Mouse (Mus musculus): ENCODE data around the gene Pnliprp1. TPM values are rescaled to one million over a fixed set of nuclear protein-coding genes. Genes with fewer than 3 reads are reported as not detected.

Gene Pnliprp1
- polyA plus RNA-seq, 1 experiment from 2014 or later, result not detected

DNA sequence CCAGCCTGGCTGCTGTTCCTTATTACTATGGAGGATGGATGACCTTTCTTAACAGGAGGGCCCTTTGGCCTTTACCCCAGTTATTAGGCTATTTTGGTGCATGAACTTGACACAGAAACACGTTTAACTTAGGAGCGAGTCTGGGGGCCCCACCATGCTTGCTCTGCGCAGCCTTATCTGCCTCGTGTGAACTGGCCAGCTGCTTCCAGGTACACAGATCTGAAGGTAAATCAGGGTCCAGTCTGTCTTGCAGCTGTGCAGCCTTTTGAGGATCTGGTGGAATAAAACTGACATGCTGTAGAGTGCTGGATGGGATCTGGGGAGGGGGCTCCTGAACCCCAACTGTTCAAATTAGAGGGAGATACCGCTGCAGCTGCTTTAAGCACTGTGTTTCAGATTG, 931 bp upstream of the Pnliprp1 start:
- Histone ChIP-seq H3K9ac (replicated peaks; ENCODE audit: low read length) (no peak overlapping the region), H3K4me1 (ENCODE audit: control insufficient read depth, insufficient read depth, low read length) (no peaks in the 10 kb centered on the region), H3K4me3 (replicated peaks; ENCODE audit: low read depth, low read length) (no peak overlapping the region), H3K27ac (replicated peaks; ENCODE audit: low read depth, low read length) (no peak overlapping the region), H3K9me3 (ENCODE audit: control insufficient read depth, low read length) (no peaks in the 10 kb centered on the region), H3K27me3 (ENCODE audit: control insufficient read depth, insufficient read depth, low read length) (no peaks in the 10 kb centered on the region), H3K4me2 (ENCODE audit: low read length) (no peak overlapping the region), H3K36me3 (ENCODE audit: control insufficient read depth, insufficient read depth, low read length) (no peaks in the 10 kb centered on the region)
- no peak for DNase-seq
- 84% methylated on average over 5 of the region's 5 CpGs for WGBS
- no peak for ATAC-seq (ENCODE audit: low FRiP score, low TSS enrichment)

DNA sequence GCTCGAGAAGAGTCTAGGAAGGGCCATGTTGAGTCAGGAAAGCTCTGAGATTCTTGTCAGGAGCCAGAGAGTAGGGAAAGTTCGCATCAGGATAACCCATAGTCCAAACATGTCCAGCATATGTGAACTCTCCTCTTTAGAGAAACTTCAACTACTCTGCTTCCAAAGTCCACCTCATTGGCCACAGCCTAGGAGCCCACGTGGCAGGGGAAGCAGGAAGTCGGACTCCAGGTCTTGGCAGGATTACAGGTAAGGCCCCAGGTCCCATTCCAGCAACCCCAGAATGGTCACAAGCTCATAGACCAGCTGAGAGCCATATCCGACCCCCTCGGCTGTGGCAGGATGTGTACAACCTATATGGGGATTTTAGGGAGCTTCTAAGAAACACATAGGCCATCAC, 4.5 kb downstream of the Pnliprp1 start:
- DNase-seq (no peak), ATAC-seq (ENCODE audit: low FRiP score, low TSS enrichment) (no peak)
- Histone ChIP-seq H3K27ac (replicated peaks; ENCODE audit: low read depth, low read length) (no peak overlapping the region), H3K27me3 (ENCODE audit: control insufficient read depth, insufficient read depth, low read length) (no peaks in the 10 kb centered on the region), H3K4me3 (replicated peaks; ENCODE audit: low read depth, low read length) (no peak overlapping the region), H3K4me2 (ENCODE audit: low read length) (no peak overlapping the region), H3K4me1 (ENCODE audit: control insufficient read depth, insufficient read depth, low read length) (no peaks in the 10 kb centered on the region), H3K36me3 (ENCODE audit: control insufficient read depth, insufficient read depth, low read length) (no peaks in the 10 kb centered on the region), H3K9ac (replicated peaks; ENCODE audit: low read length) (no peak overlapping the region), H3K9me3 (ENCODE audit: control insufficient read depth, low read length) (no peaks in the 10 kb centered on the region)
- 84% methylated on average over 6 of the region's 6 CpGs for WGBS

DNA sequence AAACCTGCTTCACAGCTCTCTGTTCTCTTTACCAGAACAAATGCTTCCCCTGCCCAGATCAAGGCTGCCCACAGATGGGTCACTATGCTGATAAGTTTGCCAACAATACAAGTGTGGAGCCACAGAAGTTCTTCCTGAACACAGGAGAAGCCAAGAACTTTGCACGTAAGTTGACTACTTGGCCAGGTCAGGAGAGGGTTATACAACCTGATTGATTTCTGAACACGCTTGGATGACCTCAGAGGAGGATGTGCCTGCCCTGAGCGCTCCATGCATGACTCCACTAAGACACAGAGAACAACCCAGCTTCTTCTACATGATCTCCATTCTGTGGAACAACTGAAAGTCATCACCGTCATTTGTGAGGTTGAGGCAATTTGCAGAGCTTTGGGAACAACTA, 9.4 kb downstream of the Pnliprp1 start:
- Histone ChIP-seq H3K4me1 (ENCODE audit: control insufficient read depth, insufficient read depth, low read length) (no peaks in the 10 kb centered on the region), H3K27me3 (ENCODE audit: control insufficient read depth, insufficient read depth, low read length) (no peaks in the 10 kb centered on the region), H3K27ac (replicated peaks; ENCODE audit: low read depth, low read length) (no peak overlapping the region), H3K4me3 (replicated peaks; ENCODE audit: low read depth, low read length) (no peak overlapping the region), H3K9me3 (ENCODE audit: control insufficient read depth, low read length) (no peaks in the 10 kb centered on the region), H3K36me3 (ENCODE audit: control insufficient read depth, insufficient read depth, low read length) (no peaks in the 10 kb centered on the region), H3K4me2 (ENCODE audit: low read length) (no peak overlapping the region), H3K9ac (replicated peaks; ENCODE audit: low read length) (no peak overlapping the region)
- DNase-seq (no peak), ATAC-seq (ENCODE audit: low FRiP score, low TSS enrichment) (no peak)
- WGBS, result 85% methylated on average over 4 of the region's 4 CpGs

DNA sequence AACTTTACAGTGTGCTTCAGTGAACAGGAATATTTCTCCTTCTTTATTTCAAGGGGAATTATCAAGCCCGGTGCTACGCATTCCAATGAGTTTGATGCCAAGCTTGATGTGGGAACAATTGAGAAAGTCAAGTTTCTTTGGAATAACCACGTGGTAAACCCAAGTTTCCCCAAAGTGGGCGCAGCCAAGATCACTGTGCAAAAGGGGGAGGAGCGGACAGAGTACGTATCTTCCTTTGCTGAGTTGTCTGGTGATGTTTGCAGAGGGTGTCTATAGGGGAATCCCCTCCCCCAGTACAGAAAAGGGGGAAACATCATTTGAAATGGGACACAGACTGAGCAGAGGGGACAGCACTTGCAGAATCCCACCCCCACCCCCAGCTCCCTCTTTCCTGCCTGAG, 12.3 kb downstream of the Pnliprp1 start:
- Histone ChIP-seq H3K4me2 (ENCODE audit: low read length) (no peak overlapping the region), H3K4me1 (ENCODE audit: control insufficient read depth, insufficient read depth, low read length) (no peaks in the 10 kb centered on the region), H3K4me3 (replicated peaks; ENCODE audit: low read depth, low read length) (no peak overlapping the region), H3K9ac (replicated peaks; ENCODE audit: low read length) (no peak overlapping the region), H3K36me3 (ENCODE audit: control insufficient read depth, insufficient read depth, low read length) (no peaks in the 10 kb centered on the region), H3K27me3 (ENCODE audit: control insufficient read depth, insufficient read depth, low read length) (no peaks in the 10 kb centered on the region), H3K9me3 (ENCODE audit: control insufficient read depth, low read length) (no peaks in the 10 kb centered on the region), H3K27ac (replicated peaks; ENCODE audit: low read depth, low read length) (no peak overlapping the region)
- whole genome bisulfite sequencing, result 48% methylated on average over 6 of the region's 6 CpGs
- DNase-seq, result no peak
- ATAC-seq (ENCODE audit: low FRiP score, low TSS enrichment), result no peak

DNA sequence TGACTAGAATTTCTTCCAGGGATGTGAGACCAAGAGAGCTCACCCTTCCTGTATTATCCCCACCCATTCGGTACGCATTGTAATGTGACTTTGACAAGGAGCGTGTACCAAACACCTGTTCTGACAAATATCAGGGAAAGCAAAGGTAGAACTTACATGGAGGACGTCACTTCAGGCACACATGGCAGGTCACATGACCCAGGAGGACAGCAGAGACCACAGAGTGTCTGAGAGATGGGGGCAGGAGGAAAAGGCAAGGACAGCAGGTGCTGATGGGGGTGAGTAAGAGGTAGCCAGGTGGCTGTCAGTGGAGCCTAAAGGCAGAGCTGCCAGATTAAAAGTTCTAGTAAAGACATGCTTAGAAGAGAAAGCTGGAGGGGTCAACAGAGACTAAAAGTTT, 14.0 kb downstream of the Pnliprp1 start:
- Histone ChIP-seq H3K27ac (replicated peaks; ENCODE audit: low read depth, low read length) (no peak overlapping the region), H3K4me3 (replicated peaks; ENCODE audit: low read depth, low read length) (no peak overlapping the region), H3K9me3 (ENCODE audit: control insufficient read depth, low read length) (no peaks in the 10 kb centered on the region), H3K27me3 (ENCODE audit: control insufficient read depth, insufficient read depth, low read length) (no peaks in the 10 kb centered on the region), H3K9ac (replicated peaks; ENCODE audit: low read length) (no peak overlapping the region), H3K4me1 (ENCODE audit: control insufficient read depth, insufficient read depth, low read length) (no peaks in the 10 kb centered on the region), H3K36me3 (ENCODE audit: control insufficient read depth, insufficient read depth, low read length) (no peaks in the 10 kb centered on the region), H3K4me2 (ENCODE audit: low read length) (no peak overlapping the region)
- WGBS, result 92% methylated on average over 4 of the region's 4 CpGs
- DNase-seq (no peak), ATAC-seq (ENCODE audit: low FRiP score, low TSS enrichment) (no peak)

DNA sequence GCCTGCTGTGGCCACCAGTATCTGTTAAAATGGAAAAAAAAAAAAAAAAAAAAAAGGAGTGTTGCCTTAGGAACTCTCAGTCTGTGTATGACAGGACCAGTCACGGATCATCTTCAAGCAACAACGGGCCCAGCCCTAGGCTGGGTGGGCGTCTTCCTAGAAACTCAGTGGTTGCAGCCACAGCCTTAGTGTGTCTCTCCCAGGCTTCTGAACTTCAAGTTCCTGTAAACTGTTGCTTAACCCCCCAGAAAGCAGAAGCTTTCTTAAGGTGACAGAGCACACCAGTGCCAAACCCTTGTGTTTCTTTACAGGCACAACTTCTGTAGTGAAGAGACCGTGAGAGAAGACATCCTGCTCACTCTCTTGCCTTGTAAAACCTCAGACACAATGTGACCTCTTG, 15.0 kb downstream of the Pnliprp1 start:
- Histone ChIP-seq H3K9me3 (ENCODE audit: control insufficient read depth, low read length) (no peaks in the 10 kb centered on the region), H3K27ac (replicated peaks; ENCODE audit: low read depth, low read length) (no peak overlapping the region), H3K4me1 (ENCODE audit: control insufficient read depth, insufficient read depth, low read length) (no peaks in the 10 kb centered on the region), H3K4me3 (replicated peaks; ENCODE audit: low read depth, low read length) (no peak overlapping the region), H3K36me3 (ENCODE audit: control insufficient read depth, insufficient read depth, low read length) (no peaks in the 10 kb centered on the region), H3K4me2 (ENCODE audit: low read length) (no peak overlapping the region), H3K9ac (replicated peaks; ENCODE audit: low read length) (no peak overlapping the region), H3K27me3 (ENCODE audit: control insufficient read depth, insufficient read depth, low read length) (no peaks in the 10 kb centered on the region)
- DNase-seq, result no peak
- ATAC-seq (ENCODE audit: low FRiP score, low TSS enrichment), result no peak
- 83% methylated on average over 4 of the region's 4 CpGs for WGBS

DNA sequence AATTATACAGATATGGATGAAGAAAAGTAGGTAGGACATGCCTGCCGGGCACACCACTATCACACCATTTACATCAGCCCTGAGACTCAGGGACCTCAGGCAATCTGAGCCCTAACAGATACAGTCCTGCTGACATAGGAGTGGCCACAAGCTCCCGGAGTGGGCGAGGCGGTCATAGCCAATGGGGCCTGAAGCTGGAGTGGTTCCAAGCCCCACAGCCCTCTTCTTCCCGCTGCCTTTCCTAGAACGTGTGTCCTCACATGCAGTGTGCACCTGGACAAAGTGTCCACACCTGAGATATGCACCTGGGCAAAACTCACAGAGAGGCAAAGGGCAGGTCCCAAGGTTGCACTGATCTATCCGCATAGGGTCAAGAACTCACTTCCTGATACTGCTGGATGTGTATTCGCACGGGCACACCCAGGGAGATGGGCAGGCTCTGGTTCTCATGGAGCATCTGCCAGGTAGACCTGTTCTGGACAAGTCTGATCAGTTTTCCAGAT, 18.9 kb downstream of the Pnliprp1 start:
- WGBS, result 91% methylated on average over 9 of the region's 9 CpGs
- H3K27ac ChIP-seq (replicated peaks; ENCODE audit: low read depth, low read length), result no peak overlapping the region
- H3K27me3 ChIP-seq (ENCODE audit: control insufficient read depth, insufficient read depth, low read length), result no peaks in the 10 kb centered on the region
- H3K9ac ChIP-seq (replicated peaks; ENCODE audit: low read length), result no peak overlapping the region
- H3K9me3 ChIP-seq (ENCODE audit: control insufficient read depth, low read length), result no peaks in the 10 kb centered on the region
- no peaks in the 10 kb centered on the region for H3K36me3 ChIP-seq (ENCODE audit: control insufficient read depth, insufficient read depth, low read length)
- no peak overlapping the region for H3K4me2 ChIP-seq (ENCODE audit: low read length)
- no peaks in the 10 kb centered on the region for H3K4me1 ChIP-seq (ENCODE audit: control insufficient read depth, insufficient read depth, low read length)
- DNase-seq (no peak), ATAC-seq (ENCODE audit: low FRiP score, low TSS enrichment) (no peak)
- H3K4me3 ChIP-seq (replicated peaks; ENCODE audit: low read depth, low read length), result no peak overlapping the region

DNA sequence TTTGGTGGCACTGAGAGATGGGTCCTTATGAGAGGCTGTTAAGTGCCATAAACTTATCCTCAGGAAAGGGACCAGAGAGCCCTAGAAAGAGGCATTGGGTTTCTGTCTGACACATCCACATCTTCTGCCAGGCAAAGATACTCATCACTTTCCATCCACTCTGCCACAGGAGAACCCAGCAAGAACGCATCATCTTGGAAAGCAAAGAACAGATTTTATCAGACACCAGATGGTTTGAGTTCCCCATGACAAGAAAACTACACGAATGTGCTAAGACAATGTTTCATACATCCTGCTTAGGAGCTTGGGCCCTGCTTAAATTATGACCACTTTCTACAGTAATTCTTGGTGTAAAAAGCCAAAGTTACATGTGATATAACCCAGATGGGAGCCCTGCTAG, 22.1 kb downstream of the Pnliprp1 start:
- DNase-seq, result no peak
- WGBS, result 84% methylated on average over 2 of the region's 2 CpGs

DNA sequence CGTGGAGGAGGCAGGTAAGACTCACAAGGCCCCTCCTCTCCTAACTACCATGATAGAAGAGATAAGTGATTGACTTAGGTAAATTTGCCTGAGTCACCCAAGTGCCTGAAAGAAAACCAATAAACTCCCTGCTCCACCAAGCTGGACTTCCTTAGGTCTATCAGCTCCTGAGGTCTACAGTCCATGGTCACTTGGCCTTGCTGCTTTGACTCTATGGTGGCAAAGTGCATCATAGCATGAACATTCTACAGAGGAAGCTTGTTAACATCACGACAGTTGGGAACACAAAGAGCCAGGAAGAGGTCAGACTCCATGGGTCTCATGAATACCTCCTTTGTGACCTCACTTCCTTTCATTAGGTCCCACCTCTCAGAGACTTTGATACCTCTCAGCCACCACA, 22.8 kb downstream of the Pnliprp1 start:
- Histone ChIP-seq H3K27ac (replicated peaks; ENCODE audit: low read depth, low read length) (no peak overlapping the region), H3K9ac (replicated peaks; ENCODE audit: low read length) (no peak overlapping the region), H3K36me3 (ENCODE audit: control insufficient read depth, insufficient read depth, low read length) (no peaks in the 10 kb centered on the region), H3K27me3 (ENCODE audit: control insufficient read depth, insufficient read depth, low read length) (no peaks in the 10 kb centered on the region), H3K9me3 (ENCODE audit: control insufficient read depth, low read length) (no peaks in the 10 kb centered on the region), H3K4me2 (ENCODE audit: low read length) (no peak overlapping the region), H3K4me3 (replicated peaks; ENCODE audit: low read depth, low read length) (no peak overlapping the region), H3K4me1 (ENCODE audit: control insufficient read depth, insufficient read depth, low read length) (no peaks in the 10 kb centered on the region)
- DNase-seq (no peak), ATAC-seq (ENCODE audit: low FRiP score, low TSS enrichment) (no peak)
- WGBS, result 80% methylated on average over 2 of the region's 2 CpGs

More for the DNA sequence above, 22.1 kb downstream of the Pnliprp1 start:
- Histone ChIP-seq H3K4me2 (ENCODE audit: low read length) (no peak overlapping the region), H3K36me3 (ENCODE audit: control insufficient read depth, insufficient read depth, low read length) (no peaks in the 10 kb centered on the region), H3K27me3 (ENCODE audit: control insufficient read depth, insufficient read depth, low read length) (no peaks in the 10 kb centered on the region), H3K9me3 (ENCODE audit: control insufficient read depth, low read length) (no peaks in the 10 kb centered on the region), H3K9ac (replicated peaks; ENCODE audit: low read length) (no peak overlapping the region), H3K27ac (replicated peaks; ENCODE audit: low read depth, low read length) (no peak overlapping the region), H3K4me3 (replicated peaks; ENCODE audit: low read depth, low read length) (no peak overlapping the region), H3K4me1 (ENCODE audit: control insufficient read depth, insufficient read depth, low read length) (no peaks in the 10 kb centered on the region)
- no peak for ATAC-seq (ENCODE audit: low FRiP score, low TSS enrichment)
